Mouse (Mus musculus): ENCODE data around the gene Letm1.

DNA sequence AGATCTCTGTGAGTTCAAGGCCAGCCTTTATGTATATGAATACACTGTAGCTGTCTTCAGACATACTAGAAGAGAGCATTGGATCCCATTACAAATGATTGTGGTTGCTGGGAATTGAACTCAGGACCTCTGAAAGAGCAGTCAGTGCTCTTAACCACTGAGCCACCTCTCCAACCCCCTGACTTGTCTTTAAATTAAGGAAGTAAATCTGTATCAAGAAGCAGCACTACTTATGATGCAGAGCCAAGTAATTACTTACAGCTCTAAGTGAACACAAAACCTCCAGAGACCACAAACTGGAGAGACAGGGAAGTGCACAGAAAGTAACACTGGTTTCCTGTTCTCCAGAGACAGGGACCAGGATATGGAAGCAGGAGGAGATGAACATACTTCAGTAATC, 5.4 kb downstream of the Letm1 start:
- TF ChIP-seq CTCF (IDR thresholded peaks at IDR 0.05) = no peak
- TF ChIP-seq EP300 (IDR thresholded peaks at IDR 0.05) = no peak
